Mouse (Mus musculus): ENCODE measurements around the gene Galntl6. TPM values are rescaled to one million over a fixed set of nuclear protein-coding genes. Genes with fewer than 3 reads are reported as not detected.

Gene Galntl6
- polyA plus RNA-seq, 1 experiment = not detected

GRCm38 (mm10) chr8:57799797-57800204 is 1112.6 kb downstream of the Galntl6 start:
- Histone ChIP-seq H3K27me3 (ENCODE audit: control insufficient read depth, insufficient read depth, low read length) (no peaks in the 10 kb centered on the region), H3K36me3 (ENCODE audit: control insufficient read depth, insufficient read depth, low read length) (no peaks in the 10 kb centered on the region), H3K4me3 (ENCODE audit: extremely low read depth, insufficient read depth, insufficient read length) (peak overlapping the region; percentile 33), H3K27ac (ENCODE audit: insufficient read depth, low read length) (peak overlapping the region; percentile 29; the same call in 1 of the 2 replicates), H3K4me1 (ENCODE audit: control insufficient read depth, insufficient read depth, insufficient read length) (peaks cover 2% of the 10 kb centered on the region; the same call in 1 of the 2 replicates)
- TF ChIP-seq CTCF (IDR thresholded peaks at IDR 0.05; ENCODE audit: extremely low read depth, insufficient read depth, insufficient read length, insufficient replicate concordance) (no peak), POLR2A (IDR thresholded peaks at IDR 0.05; ENCODE audit: low read depth, low read length) (no peak)
- WGBS = 3% methylated on average over 12 of the region's 12 CpGs
- peak; percentile 9 to 12 for DNase-seq (ENCODE audit: low read depth in 1 of 2, low spot score in 2 of 2)

- no peak for DNase-seq (ENCODE audit: low read depth in 1 of 2, low spot score in 2 of 2)
Measured at GRCm38 (mm10) chr8:57793455-57793854, 1119.0 kb downstream of the Galntl6 start.

GRCm38 (mm10) chr8:57792246-57792645 is 1120.2 kb downstream of the Galntl6 start:
- H3K4me1 ChIP-seq (ENCODE audit: control insufficient read depth, insufficient read depth, insufficient read length) = no peaks in the 10 kb centered on the region
- H3K4me3 ChIP-seq (ENCODE audit: extremely low read depth, insufficient read depth, insufficient read length) = no peak overlapping the region
- H3K36me3 ChIP-seq (ENCODE audit: control insufficient read depth, insufficient read depth, low read length) = no peaks in the 10 kb centered on the region
- no peak for DNase-seq (ENCODE audit: low read depth in 1 of 2, low spot score in 2 of 2)
- H3K27ac ChIP-seq (ENCODE audit: insufficient read depth, low read length) = no peak overlapping the region
- H3K27me3 ChIP-seq (ENCODE audit: control insufficient read depth, insufficient read depth, low read length) = no peaks in the 10 kb centered on the region
- WGBS = 75% methylated on average over 7 of the region's 7 CpGs
- no peak for TF ChIP-seq CTCF (IDR thresholded peaks at IDR 0.05; ENCODE audit: extremely low read depth, insufficient read depth, insufficient read length, insufficient replicate concordance)
- no peak for TF ChIP-seq POLR2A (IDR thresholded peaks at IDR 0.05; ENCODE audit: low read depth, low read length)

More at GRCm38 (mm10) chr8:57793455-57793854, 1119.0 kb downstream of the Galntl6 start:
- TF ChIP-seq CTCF (IDR thresholded peaks at IDR 0.05; ENCODE audit: extremely low read depth, insufficient read depth, insufficient read length, insufficient replicate concordance) (no peak), POLR2A (IDR thresholded peaks at IDR 0.05; ENCODE audit: low read depth, low read length) (no peak)
- Histone ChIP-seq H3K4me1 (ENCODE audit: control insufficient read depth, insufficient read depth, insufficient read length) (no peaks in the 10 kb centered on the region), H3K4me3 (ENCODE audit: extremely low read depth, insufficient read depth, insufficient read length) (no peak overlapping the region), H3K36me3 (ENCODE audit: control insufficient read depth, insufficient read depth, low read length) (no peaks in the 10 kb centered on the region), H3K27me3 (ENCODE audit: control insufficient read depth, insufficient read depth, low read length) (no peaks in the 10 kb centered on the region), H3K27ac (ENCODE audit: insufficient read depth, low read length) (no peak overlapping the region)
- WGBS = 54% methylated on average over 4 of the region's 4 CpGs

GRCm38 (mm10) chr8:57791309-57791721 is 1121.1 kb downstream of the Galntl6 start:
- no peaks in the 10 kb centered on the region for H3K27me3 ChIP-seq (ENCODE audit: control insufficient read depth, insufficient read depth, low read length)
- H3K4me1 ChIP-seq (ENCODE audit: control insufficient read depth, insufficient read depth, insufficient read length) = no peaks in the 10 kb centered on the region
- H3K27ac ChIP-seq (ENCODE audit: insufficient read depth, low read length) = no peak overlapping the region
- peak in 1 of 2 experiments; percentile 14 for DNase-seq (ENCODE audit: low read depth in 1 of 2, low spot score in 2 of 2)
- H3K4me3 ChIP-seq (ENCODE audit: extremely low read depth, insufficient read depth, insufficient read length) = no peak overlapping the region
- TF ChIP-seq CTCF (IDR thresholded peaks at IDR 0.05; ENCODE audit: extremely low read depth, insufficient read depth, insufficient read length, insufficient replicate concordance) (peak; percentile 13; the same call in 1 of the 2 replicates), POLR2A (IDR thresholded peaks at IDR 0.05; ENCODE audit: low read depth, low read length) (no peak)
- no peaks in the 10 kb centered on the region for H3K36me3 ChIP-seq (ENCODE audit: control insufficient read depth, insufficient read depth, low read length)
- WGBS = 15% methylated on average over 5 of the region's 5 CpGs

GRCm38 (mm10) chr8:57779551-57779950 is 1132.9 kb downstream of the Galntl6 start:
- H3K27me3 ChIP-seq (ENCODE audit: control insufficient read depth, insufficient read depth, low read length) = 0 out of 2 replicates have a peak, but pooled peaks cover 1% of the 10 kb centered on the region
- 80% methylated on average over 7 of the region's 7 CpGs for WGBS

GRCm38 (mm10) chr8:57777988-57778721 is 1134.3 kb downstream of the Galntl6 start:
- Histone ChIP-seq H3K4me1 (ENCODE audit: control insufficient read depth, insufficient read depth, insufficient read length) (no peaks in the 10 kb centered on the region), H3K27me3 (ENCODE audit: control insufficient read depth, insufficient read depth, low read length) (0 out of 2 replicates have a peak, but pooled peaks cover 1% of the 10 kb centered on the region), H3K36me3 (ENCODE audit: control insufficient read depth, insufficient read depth, low read length) (no peaks in the 10 kb centered on the region), H3K4me3 (ENCODE audit: extremely low read depth, insufficient read depth, insufficient read length) (no peak overlapping the region), H3K27ac (ENCODE audit: insufficient read depth, low read length) (no peak overlapping the region)
- WGBS = 86% methylated on average over 7 of the region's 7 CpGs
- no peak for TF ChIP-seq CTCF (IDR thresholded peaks at IDR 0.05; ENCODE audit: extremely low read depth, insufficient read depth, insufficient read length, insufficient replicate concordance)
- no peak for TF ChIP-seq POLR2A (IDR thresholded peaks at IDR 0.05; ENCODE audit: low read depth, low read length)
- no peak for DNase-seq (ENCODE audit: low read depth in 1 of 2, low spot score in 2 of 2)

More at GRCm38 (mm10) chr8:57779551-57779950, 1132.9 kb downstream of the Galntl6 start:
- no peak for TF ChIP-seq CTCF (IDR thresholded peaks at IDR 0.05; ENCODE audit: extremely low read depth, insufficient read depth, insufficient read length, insufficient replicate concordance)
- no peak for TF ChIP-seq POLR2A (IDR thresholded peaks at IDR 0.05; ENCODE audit: low read depth, low read length)
- no peak for DNase-seq (ENCODE audit: low read depth in 1 of 2, low spot score in 2 of 2)
- Histone ChIP-seq H3K4me1 (ENCODE audit: control insufficient read depth, insufficient read depth, insufficient read length) (no peaks in the 10 kb centered on the region), H3K4me3 (ENCODE audit: extremely low read depth, insufficient read depth, insufficient read length) (no peak overlapping the region), H3K27ac (ENCODE audit: insufficient read depth, low read length) (no peak overlapping the region), H3K36me3 (ENCODE audit: control insufficient read depth, insufficient read depth, low read length) (no peaks in the 10 kb centered on the region)

GRCm38 (mm10) chr8:57776723-57777122 is 1135.7 kb downstream of the Galntl6 start:
- WGBS = 71% methylated on average over 7 of the region's 7 CpGs
- H3K27ac ChIP-seq (ENCODE audit: insufficient read depth, low read length) = no peak overlapping the region
- no peak overlapping the region for H3K4me3 ChIP-seq (ENCODE audit: extremely low read depth, insufficient read depth, insufficient read length)
- no peak for DNase-seq (ENCODE audit: low read depth in 1 of 2, low spot score in 2 of 2)
- H3K27me3 ChIP-seq (ENCODE audit: control insufficient read depth, insufficient read depth, low read length) = 0 out of 2 replicates have a peak, but pooled peaks cover 1% of the 10 kb centered on the region
- H3K36me3 ChIP-seq (ENCODE audit: control insufficient read depth, insufficient read depth, low read length) = no peaks in the 10 kb centered on the region
- TF ChIP-seq CTCF (IDR thresholded peaks at IDR 0.05; ENCODE audit: extremely low read depth, insufficient read depth, insufficient read length, insufficient replicate concordance) (no peak), POLR2A (IDR thresholded peaks at IDR 0.05; ENCODE audit: low read depth, low read length) (no peak)
- no peaks in the 10 kb centered on the region for H3K4me1 ChIP-seq (ENCODE audit: control insufficient read depth, insufficient read depth, insufficient read length)
